Mouse (Mus musculus) fibroblast of lung, adult 2 months (primary cell): Measurements from ENCODE around the gene Hlcs.
"Not testable (repeated sequence)": the region's sequence is repeated elsewhere in the genome, so short reads cannot be mapped to it uniquely, and the experiment has no call there.

Source experiments
- DNase-seq: peaks from one replicate; pipeline ENCODE4 v3.0.0-alpha.2; 2011; ENCODE audit warnings: low read depth

The Hlcs gene

DNA sequence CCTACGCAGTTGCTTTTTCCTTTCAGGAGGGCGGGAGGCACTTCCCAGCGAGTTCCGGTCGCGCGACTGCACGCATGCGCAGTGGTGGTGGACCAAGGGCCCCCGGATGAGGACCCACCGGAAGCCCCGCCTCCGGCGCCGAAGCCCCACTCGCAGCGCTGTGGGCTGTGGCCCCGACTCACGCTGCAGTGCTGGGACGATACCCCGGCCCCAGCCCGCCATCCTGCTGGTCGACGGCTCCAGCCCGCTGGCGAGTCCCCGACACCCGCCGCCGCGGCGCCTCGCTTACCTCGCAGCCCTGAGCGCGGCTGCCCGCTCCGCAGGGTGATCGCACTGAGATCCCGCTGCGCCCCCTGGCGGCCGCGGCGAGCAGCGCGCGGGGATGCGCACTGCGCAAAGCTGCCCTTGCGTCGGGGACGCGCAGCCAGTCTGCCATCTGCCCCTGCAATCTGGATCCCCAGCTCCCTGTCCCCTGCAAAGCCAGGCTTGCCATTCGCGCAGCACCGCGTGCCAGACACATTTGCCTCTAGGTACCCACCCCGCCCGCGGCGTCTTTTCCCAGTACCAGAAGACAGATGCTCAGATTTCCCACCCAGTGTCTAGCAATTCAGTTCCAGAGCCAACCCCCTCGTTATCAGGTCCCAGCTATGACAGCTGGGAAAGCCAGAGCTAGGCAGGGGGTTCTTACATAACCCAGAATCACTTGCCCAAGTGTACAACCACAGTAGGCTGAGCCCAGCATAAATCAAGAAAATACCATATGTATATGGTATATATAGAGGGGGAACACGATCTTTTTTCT is at the start of gene Hlcs:
Gene Hlcs (minus strand): TSS at position 343 of the 802 bp plus-strand sequence.
- DNase-seq: peak; percentile 83

DNA sequence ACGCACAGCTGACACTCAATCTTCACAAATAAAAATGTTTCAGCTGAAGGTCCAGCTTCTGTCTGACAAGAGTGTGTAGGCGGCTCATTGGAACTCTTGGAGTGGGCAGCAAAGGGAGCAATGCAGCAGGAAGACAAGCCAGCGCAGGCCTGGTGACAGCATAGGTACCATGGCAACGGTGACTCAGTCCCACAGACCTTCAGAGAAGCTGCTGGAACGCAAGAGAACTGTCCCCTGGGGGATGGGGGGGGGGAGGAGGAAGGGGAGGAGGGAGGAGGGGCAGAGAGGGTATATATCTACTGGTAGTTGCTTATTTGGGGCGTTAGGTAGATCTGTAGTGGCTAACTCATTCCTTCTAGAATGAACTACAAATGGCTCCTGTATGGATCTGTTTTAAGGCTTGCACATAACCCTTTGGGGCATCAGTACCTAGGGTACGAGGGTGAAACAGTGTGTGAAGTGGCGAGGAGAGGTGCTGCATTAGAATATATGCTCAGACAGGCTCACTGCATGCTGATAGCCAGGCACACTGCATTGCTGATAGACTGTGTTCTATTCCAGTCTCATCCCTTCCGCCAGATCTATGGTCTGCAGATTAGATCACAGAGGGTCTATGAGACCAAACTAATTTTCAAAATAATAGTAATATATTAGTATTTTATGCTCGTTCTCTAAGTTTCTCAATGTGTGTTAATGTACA is 49.0 kb upstream of the Hlcs start:
- peak; percentile 30 for DNase-seq

DNA sequence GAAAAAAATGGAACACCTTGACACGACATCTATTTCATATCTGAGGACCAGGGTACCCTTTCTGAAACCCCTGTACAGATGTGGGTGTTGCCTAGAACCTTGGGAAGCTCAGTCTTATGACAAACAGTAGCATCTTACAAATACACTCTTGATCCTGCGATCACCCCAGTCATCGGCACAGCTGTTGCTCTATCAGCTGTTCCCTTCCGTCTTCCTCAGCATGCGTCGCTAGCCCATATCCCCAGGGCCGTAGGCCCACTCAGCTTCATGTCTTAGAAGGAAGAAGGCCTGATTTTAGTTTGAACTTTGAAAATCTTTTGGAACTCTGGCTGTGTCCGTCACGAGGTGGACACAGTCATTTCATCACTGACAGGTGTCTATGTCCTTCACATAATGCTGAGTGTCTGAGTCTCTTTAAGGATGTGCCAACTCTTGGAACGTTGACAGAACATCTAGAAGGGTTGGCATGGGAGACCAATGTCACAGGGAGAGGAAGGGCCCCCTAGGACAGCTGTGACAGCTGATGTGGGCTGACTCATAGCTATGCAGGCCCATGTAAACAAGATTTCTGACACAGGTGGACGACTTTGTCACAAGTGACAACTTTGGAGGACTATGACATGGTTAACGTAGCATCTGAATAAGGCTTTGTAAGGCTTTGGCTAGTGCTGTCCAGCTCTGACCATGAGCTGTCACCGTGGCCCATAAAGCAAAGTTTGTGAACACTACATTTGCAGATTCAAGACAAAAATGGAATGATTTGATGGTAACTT is 47.4 kb upstream of the Hlcs start:
- DNase-seq: no peak

DNA sequence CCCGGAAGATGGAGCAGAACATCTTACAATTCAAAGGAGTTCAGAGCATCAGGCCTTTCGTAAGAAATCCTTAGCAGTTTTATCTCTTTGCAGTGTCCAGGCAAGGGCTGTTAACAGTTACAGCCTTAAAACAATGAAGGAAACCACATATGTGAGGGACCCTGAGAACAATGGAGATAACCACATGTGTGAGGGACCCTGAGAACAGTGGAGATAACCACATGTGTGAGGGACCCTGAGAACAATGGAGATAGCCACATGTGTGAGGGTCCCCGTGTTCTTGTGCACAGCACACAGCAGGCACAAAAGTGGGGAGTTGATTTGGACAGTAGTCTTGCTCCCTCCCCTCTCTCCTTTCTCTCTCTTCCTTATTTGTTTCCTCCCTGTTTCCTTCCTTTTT is 44.7 kb upstream of the Hlcs start:
- DNase-seq: no peak

DNA sequence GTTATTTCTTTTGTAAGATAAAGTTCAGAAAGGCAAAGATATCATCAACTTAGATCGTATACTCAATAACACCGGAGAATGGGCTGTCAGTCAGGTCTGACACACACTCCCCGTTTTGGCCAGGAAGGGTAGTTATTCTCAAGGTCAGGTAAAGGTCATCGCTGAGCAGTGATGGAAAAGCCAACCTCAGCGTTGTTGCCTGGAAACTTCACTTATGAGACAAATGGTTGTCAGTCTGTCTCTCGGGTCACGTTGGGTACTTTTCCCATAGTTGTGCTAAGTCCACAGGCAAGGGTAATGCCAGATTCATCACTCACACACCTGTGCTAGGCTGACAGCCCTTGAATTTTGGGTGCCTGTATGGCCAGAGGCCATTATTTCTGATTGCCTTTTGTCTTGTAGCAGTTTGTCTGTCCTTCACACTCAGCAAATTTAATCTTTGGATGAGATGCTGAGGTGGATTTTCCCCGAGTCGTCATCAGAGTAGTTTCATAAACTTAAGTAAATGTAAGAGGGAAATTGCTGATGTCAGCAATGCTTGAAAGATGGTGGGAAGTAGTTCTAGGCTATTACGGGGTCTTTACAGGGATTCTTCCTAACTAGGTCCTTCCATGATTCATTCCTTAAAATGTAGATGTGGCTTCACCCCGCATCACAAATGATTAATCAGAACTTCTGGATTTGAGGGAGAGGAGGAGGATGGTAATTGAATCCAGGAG is 43.6 kb upstream of the Hlcs start:
- no peak for DNase-seq

DNA sequence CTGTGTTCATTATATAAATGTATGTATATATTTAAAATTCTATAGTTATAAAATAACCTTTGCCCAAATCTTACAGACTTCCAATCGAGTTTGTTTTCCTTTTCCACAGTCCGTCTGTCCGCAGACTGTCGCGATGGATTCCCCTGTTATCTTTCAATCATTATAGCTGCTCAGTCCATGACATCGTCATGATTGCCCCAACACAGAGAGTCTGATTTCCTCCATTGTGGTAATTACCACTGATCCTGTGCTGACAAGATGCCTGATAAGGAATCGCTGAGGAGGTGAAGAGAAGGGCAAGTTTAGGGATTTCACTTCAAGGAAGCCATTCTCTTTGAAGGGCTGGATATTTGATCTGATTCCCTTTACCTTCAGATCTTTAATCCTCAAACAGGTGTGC is 42.7 kb upstream of the Hlcs start:
- DNase-seq: no peak

DNA sequence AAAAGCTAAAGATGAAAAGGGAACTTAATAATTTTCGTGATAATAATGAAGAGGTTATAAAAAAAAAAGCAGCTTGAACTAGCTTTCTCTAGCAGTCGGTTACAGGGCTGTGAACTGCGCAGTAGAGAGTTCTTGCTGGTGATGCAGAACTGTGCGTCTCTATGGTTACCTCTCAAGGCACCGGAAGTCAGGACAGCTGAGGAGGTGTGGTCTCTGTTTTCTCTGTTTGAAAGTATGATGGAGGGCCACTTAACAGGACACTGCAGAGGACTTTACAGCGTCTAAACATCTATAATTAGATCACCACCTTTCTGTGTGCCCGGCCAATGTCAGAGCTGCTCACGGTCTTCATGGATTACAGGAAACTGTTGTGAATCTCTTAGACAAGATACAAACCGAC is 41.1 kb upstream of the Hlcs start:
- DNase-seq: no peak

DNA sequence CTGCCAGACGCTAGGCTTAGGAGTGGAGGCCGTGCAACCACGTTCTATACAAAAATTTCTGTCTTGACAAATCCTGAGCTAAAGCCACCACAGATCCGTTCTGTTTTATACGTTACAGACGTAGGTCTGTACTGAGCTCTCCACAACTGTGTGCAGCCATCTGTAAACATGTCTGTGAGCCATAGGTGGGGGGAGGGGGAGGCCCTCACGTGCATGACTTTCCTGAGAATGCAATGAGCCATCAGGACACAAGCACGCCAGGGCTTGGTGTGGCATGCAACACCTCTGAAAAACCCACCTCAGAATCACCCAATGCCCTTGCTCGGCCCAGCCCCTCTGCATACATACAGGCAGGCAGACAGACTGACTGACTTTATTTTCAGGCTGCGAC is 36.9 kb upstream of the Hlcs start:
- DNase-seq: no peak

DNA sequence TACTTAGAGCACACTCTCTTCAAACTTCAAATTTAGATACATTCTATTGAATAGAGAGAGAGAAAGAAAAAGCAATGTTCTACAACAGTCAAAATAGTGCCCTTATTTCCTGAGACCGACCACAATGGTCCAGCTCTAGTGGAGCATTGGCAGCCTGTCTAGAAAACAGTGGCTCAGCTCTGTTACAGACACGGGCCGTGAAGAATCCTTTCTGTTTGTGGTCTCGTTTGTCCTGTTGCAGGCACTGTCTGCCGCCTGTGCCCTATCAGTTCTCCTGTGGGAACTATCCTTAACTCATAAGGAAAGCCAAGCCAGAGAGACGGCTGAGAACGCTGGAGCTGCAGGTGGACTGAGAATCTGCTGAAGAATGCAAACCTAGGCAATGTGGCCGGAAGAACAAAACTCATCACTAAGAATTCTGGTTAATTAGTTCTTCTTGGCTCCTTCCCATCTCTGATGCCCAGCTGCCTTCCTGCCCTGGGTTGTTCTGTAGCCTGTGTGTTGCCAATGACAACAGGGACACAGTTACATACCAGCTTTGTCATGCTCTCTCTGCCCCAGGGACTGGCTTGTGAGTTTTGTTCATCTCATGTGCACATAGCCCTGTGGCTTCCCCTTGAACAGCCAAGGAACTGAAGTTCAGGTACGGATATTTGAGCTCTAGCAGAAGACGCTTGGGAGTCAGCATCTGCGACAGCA is 36.4 kb upstream of the Hlcs start:
- no peak for DNase-seq

DNA sequence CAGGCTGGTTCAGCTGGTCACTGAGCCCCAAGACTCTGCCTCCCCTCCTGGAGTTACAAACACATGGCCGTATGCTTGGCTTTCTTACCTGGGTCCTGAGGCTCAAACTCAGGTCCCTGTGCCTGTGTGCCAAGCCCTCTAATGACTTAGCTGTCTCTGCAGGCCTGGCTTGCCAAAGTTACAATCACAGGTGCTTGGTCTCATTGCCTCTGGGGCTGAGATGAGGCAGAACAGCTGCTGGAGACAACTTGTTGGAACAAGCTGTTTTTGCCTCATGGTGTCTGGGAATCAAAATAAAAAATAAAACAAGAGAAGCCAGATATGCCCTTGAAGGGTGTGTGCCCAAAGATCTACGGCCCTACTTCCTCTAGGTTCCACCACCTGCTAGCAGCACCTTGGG is 35.4 kb upstream of the Hlcs start:
- DNase-seq: no peak

DNA sequence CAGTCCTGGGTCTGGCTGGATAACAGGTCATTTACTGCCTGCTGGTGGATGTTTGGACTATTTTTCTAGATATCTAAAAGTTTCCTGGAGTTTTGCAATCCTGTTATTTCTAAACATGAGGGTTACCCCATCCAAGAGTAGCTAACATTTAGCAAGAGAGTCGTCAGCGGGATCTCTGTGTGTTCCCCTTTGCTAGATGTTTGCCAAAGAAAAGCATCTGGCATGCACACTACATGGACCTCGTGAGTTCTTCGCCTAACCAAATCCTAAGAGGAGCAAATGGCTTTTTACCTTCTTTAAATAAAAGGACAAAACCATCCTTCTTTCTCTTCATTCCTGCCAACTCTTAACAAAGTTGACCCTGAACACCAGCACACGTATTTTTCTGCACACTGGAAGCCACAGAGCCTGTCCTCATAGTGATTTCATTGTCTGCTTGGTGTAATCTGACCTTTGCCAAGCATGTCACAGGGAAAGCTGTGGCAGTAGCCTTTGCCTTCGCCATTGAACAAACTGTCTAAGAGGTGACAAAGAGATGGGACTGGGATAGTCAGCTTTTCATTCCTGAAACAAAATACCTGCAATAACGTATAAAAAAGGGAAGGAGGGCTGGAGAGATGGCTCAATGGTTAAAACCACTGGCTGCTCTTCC is 33.8 kb upstream of the Hlcs start:
- no peak for DNase-seq

DNA sequence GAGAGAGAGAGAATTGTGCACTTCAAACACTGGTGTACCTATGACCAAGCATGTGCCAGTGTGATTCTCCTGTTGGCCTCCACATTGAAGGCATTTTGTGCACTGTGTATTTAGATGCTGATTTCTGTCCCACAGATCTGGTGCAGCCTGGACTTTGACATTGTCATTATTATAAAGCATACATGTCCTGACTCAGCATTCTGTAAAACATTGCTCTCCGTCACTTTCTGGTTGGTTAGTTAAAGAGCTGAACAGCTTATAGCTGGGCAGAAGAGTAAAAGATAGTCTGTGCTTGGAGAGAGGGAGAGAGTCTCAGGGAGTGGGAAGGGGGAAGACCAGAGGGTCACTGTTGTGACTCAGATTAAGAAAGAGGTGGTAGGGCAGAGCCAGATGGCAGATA is 32.4 kb upstream of the Hlcs start:
- DNase-seq: no peak

DNA sequence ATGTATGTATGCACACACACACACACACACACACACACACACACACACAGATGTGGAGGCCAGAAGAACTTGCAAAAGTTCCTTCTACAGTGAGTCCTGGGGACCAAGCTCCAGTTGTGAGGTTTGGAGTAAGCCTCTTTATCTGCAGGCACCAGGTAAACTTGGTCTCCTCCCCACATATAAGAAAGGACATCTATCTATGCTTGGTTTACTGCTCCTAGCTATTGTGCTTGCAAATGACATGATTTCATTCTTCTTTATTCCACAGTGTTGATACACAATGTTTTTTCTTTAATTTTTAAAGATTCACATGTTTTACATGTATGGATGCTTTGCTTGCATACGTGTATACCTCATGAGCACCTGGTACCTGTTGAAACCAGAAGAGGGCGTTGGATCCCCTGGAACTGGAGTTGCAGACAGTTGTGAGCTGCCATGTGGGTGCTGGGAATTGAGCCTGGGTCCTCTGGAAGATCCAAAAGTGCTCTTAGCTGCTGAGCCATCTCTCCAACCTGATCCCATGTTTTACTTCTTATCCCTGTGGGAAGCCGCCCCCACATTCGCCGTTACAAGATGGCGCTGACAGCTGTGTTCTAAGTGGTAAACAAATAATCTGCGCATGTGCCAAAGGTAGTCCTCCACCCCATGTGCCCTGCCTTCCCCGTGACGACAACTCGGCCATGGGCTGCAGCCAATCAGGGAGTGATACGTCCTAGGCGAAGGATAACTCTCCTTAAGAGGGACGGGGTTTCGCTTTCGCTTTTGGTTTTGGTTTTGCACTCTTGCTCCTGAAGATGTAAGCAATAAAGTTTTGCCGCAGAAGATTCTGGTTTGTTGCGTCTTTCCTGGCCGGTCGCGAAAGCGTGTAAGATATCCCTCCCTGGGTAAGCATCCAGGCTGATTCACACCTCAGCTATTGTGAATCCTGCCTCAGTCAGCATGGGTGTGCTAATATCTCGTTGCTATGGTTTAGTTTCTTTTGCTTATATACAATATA is 26.1 kb upstream of the Hlcs start:
- not testable (repeated sequence) for DNase-seq

DNA sequence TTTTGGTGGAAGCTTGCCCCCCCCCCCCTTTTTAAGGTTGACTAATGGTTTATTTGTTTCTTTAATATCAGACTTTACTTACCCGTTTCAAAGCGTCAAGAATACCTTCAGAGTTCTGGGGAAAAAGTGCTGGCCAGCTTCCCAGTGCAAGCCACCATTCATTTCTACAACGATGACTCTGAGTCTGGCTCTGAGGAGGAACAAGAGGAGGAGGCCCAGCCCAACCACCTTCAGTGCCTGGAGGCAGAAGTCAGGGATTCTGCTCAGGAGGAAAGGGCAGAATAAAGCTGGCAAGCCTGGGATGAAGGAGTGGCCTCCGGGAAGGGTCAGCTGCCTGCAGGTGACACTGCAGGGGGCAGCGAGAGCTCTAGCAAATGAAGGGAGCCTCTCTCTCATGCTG is 22.3 kb upstream of the Hlcs start:
- no peak for DNase-seq

DNA sequence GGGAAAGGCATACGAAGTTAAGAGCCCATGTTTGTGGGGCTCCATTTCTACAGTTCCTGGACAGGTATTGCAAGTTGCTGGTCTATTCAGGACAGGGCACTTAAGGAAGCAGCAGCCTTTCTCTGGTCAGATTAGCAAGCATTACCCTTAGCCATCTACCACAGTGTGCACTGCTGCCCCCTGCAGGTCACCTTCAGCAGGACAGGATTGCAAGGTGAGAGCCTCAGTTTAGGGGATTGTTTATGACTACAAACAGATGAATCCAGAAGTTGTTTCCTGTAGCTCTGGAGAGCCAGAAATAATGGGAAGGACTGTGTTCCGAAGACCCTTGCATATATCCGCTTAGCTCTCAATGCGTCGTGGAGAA is 18.5 kb upstream of the Hlcs start:
- DNase-seq: no peak

DNA sequence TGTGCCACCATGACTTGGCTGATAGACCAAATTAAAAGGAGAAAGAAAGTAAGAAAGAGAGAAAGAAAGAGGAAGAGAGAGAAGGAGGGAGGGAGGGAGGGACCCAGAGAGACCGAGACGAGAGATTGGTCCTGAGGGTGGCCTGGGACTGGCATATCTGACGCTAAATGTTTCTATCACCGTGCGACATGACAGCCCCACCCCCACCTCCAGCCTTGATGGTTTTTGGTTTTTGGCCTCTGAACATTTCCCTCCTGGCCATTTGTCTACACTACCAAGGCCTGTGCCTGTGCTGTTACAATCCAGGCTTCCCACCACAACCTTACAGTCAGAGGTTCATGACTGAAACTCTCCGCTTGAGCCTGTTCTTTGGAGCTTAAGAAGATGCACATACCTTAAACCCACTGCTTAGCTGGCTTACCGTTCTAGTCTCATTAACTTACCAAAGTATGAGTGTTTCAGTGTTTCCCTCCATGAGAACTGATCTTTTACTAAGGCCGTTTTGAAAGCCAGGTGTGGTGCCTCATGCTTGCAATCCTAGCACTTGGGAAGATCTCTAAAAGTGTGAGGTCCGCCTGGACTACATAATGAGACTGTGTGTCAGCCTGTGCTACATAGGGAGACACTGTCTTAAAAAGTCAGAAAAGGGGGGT is 18.0 kb upstream of the Hlcs start:
- DNase-seq: no peak

DNA sequence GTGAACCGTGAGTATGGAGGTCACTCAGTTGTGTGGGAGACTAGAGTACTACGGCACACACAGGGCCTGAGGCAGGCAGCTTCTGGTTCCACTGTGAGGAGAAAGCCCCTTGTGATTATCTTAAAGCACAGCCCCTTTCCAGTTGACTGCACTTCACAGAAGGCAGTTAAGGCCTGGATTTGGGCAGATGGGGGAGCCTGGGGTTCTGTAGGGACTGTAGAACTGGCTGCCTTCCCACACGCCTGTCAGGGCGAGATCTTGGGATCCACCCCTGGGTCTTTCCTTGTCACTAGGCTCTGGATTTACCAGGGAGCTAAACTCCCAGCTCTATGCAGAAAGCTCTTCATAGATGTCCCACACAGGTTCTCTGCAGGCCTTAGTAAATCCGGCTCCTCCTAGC is 17.1 kb upstream of the Hlcs start:
- DNase-seq: no peak

DNA sequence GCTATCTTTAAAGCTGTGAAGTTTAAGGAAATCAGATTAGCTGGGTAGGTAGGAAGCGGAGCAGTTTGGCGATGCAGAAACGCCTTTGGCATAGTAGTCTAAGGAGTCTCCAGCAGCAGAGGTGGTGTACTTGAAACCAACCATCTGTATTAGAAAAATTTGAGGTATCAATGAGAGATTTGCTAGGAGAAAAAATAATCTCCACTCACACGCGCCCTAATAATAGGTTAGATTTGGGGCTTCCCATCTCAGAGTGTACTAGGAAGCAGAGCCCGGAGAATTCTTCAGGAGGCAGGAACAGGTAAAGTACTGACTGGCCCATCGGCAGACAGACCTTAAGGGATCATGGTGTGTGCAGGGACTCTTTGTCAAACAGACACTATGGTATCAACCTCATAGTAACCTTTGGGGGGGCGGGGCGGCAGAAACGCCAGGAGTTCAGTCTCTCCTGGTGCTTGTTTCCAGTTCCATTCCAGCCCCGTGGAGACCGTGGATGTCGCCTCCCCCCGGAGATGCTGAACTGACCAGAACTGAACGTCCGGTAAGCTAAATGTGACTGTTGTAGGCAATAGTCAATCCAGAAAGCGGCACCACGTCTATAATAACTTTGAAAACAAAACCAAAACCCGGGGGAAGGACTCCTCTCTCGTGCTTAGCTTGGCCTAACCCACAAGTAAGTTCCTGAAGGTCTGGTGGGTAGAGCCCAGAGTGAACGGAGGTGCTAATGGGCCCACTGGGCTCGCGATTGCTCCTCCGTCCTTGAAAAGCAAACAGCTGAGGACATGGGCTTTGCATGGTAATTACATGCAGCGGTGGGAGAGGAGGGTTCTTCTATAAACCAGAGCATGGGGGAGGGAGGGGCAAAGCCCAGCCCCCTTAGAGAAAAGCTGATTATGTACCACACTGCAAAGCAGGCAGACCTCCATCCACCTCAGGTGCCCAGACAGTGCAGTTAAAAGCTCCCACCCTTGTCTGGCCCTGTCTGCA is 15.8 kb upstream of the Hlcs start:
- no peak for DNase-seq
